Mouse (Mus musculus): ENCODE measurements around the gene Tet2. TPM values are rescaled to one million over a fixed set of nuclear protein-coding genes. Genes with fewer than 3 reads are reported as not detected.
"Not testable (repeated sequence)": the region's sequence is repeated elsewhere in the genome, so short reads cannot be mapped to it uniquely, and the experiment has no call there.

Gene Tet2
- polyA plus RNA-seq, 1 experiment: 24.3 TPM

DNA sequence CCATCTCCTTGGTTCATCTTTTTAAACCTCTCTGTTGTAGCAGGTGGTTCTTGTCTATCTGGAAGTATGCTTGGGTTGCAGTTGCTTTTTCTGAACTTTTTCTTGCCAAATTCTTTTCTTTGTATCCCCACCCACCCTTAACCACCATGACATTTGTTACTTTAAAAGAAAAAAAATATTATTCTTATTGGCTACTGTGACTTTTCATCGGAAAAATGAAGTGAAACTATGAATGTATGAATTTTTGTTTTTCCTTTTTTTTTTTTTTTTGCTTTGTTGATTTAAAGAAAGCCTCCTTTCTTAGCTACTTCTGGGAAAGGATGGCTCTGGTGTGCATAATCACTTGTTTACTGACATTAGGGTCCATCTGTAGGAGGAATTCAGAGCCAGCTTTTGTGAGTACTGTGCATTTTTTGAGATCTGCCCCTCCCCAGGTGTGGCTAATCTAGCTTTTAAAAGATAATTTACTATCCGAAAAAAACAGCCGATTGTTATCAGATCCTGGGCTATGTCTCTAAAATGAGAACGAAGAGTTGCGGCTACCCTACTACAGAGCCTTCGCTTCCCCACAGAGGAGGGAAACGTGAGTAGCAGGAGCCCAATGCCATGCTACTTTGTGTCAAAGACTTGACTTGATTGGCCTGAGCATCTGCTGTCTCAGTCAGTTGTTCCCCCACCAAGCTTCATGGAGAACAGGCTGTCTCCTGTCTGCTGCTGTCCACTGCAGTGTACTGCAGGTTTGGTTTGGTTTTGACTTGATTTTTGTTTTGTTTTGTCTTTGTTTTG, 4.6 kb upstream of the Tet2 start:
- Histone ChIP-seq H3K4me1 (ENCODE audit: control insufficient read depth, insufficient read depth, low read length) (no peaks in the 10 kb centered on the region), H3K4me3 (ENCODE audit: insufficient read depth, low read length) (no peak overlapping the region), H3K27ac (ENCODE audit: insufficient read depth, low read length) (no peak overlapping the region)
- TF ChIP-seq CTCF (IDR thresholded peaks at IDR 0.05; ENCODE audit: borderline replicate concordance, insufficient read depth, low read length): no peak
- no peak for TF ChIP-seq POLR2A (IDR thresholded peaks at IDR 0.05; ENCODE audit: low read depth, low read length)

DNA sequence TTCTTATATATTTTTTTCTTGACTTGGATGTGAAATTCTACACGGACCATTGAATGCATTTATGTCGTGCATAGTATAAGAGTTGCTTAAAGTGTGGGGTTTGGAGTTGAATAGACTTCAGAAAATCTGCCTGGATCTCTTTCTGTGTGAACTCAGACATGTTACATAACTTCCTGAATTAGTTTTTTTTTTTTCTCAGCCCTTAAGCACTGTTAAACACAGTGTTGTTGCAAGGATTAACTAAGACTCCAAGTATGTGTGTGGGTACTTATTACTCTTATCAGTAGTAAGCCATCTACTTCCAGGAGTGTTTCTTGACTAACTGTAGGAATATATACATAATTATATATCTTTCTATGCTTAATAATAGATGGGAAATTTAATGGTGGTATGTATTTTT, 3.7 kb upstream of the Tet2 start:
- Histone ChIP-seq H3K27ac (ENCODE audit: insufficient read depth, low read length) (no peak overlapping the region), H3K4me3 (ENCODE audit: insufficient read depth, low read length) (no peak overlapping the region), H3K4me1 (ENCODE audit: control insufficient read depth, insufficient read depth, low read length) (no peaks in the 10 kb centered on the region)
- TF ChIP-seq POLR2A (IDR thresholded peaks at IDR 0.05; ENCODE audit: low read depth, low read length) (no peak), CTCF (IDR thresholded peaks at IDR 0.05; ENCODE audit: borderline replicate concordance, insufficient read depth, low read length) (no peak)

DNA sequence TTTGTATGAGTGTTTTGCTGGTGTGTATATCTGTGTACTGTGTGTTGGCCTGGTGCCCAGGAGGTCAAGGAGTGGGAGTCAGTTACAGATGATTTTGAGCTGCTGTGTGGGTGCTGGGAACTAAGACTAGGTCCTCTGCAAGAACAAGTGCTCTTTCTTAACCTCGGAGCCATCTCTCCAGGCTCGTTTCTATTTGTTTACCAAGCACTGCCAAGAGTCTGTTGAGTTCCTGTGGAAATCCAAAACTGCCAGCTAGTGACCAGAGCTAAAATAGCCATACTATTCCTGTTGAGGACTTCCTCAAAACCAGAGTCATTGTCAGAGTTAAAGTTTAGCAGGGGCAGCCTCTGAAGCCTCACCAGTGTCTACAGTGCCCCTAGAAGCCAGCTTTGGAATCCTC, 1.9 kb upstream of the Tet2 start:
- Histone ChIP-seq H3K27ac (ENCODE audit: insufficient read depth, low read length) (no peak overlapping the region), H3K4me1 (ENCODE audit: control insufficient read depth, insufficient read depth, low read length) (no peaks in the 10 kb centered on the region), H3K4me3 (ENCODE audit: insufficient read depth, low read length) (no peak overlapping the region)
- no peak for TF ChIP-seq CTCF (IDR thresholded peaks at IDR 0.05; ENCODE audit: borderline replicate concordance, insufficient read depth, low read length)
- no peak for TF ChIP-seq POLR2A (IDR thresholded peaks at IDR 0.05; ENCODE audit: low read depth, low read length)

DNA sequence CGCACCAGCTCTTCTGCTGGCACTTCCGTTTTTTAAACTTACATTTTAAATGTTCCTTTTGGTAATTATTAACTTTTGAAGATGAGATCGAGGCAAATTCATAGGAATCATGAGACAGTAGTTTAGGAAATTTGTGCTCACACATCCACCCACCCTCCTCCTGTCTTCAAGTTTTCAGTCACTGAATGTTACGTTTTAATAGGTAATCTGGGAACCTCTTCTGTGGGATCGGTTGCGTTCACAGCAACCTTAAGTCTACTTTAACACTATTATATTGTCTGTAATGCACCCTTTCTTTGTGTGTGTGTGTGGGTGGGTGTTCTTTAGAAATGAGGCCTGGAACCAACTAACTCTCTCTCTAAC, 346 bp upstream of the Tet2 start:
- TF ChIP-seq POLR2A (IDR thresholded peaks at IDR 0.05; ENCODE audit: low read depth, low read length) (no peak), CTCF (IDR thresholded peaks at IDR 0.05; ENCODE audit: borderline replicate concordance, insufficient read depth, low read length) (no peak)
- H3K4me3 ChIP-seq (ENCODE audit: insufficient read depth, low read length): peak overlapping the region; percentile 47; the same call in 1 of the 2 replicates
- H3K4me1 ChIP-seq (ENCODE audit: control insufficient read depth, insufficient read depth, low read length): no peaks in the 10 kb centered on the region
- peak overlapping the region; percentile 36; the same call in 1 of the 2 replicates for H3K27ac ChIP-seq (ENCODE audit: insufficient read depth, low read length)

- Histone ChIP-seq H3K27ac (ENCODE audit: insufficient read depth, low read length) (peak overlapping the region; percentile 77), H3K4me3 (ENCODE audit: insufficient read depth, low read length) (peak overlapping the region; percentile 82), H3K4me1 (ENCODE audit: control insufficient read depth, insufficient read depth, low read length) (no peaks in the 10 kb centered on the region)
- TF ChIP-seq POLR2A (IDR thresholded peaks at IDR 0.05; ENCODE audit: low read depth, low read length): peak; percentile 90
- TF ChIP-seq CTCF (IDR thresholded peaks at IDR 0.05; ENCODE audit: borderline replicate concordance, insufficient read depth, low read length): no peak
Observed at GRCm38 (mm10) chr3:133544131-133544550, 798 bp downstream of the Tet2 start.

GRCm38 (mm10) chr3:133543101-133544020, 1.6 kb downstream of the Tet2 start:
- Histone ChIP-seq H3K4me1 (ENCODE audit: control insufficient read depth, insufficient read depth, low read length) (no peaks in the 10 kb centered on the region), H3K27ac (ENCODE audit: insufficient read depth, low read length) (peak overlapping the region; percentile 77)

GRCm38 (mm10) chr3:133542084-133542483, 2.9 kb downstream of the Tet2 start:
- Histone ChIP-seq H3K27ac (ENCODE audit: insufficient read depth, low read length) (no peak overlapping the region), H3K4me3 (ENCODE audit: insufficient read depth, low read length) (no peak overlapping the region), H3K4me1 (ENCODE audit: control insufficient read depth, insufficient read depth, low read length) (no peaks in the 10 kb centered on the region)
- TF ChIP-seq POLR2A (IDR thresholded peaks at IDR 0.05; ENCODE audit: low read depth, low read length) (no peak), CTCF (IDR thresholded peaks at IDR 0.05; ENCODE audit: borderline replicate concordance, insufficient read depth, low read length) (no peak)

More at GRCm38 (mm10) chr3:133543101-133544020, 1.6 kb downstream of the Tet2 start:
- peak overlapping the region; percentile 82 for H3K4me3 ChIP-seq (ENCODE audit: insufficient read depth, low read length)
- TF ChIP-seq CTCF (IDR thresholded peaks at IDR 0.05; ENCODE audit: borderline replicate concordance, insufficient read depth, low read length): no peak
- TF ChIP-seq POLR2A (IDR thresholded peaks at IDR 0.05; ENCODE audit: low read depth, low read length): 0 out of 2 replicates have a peak, but pooled peaks have one; percentile 27

DNA sequence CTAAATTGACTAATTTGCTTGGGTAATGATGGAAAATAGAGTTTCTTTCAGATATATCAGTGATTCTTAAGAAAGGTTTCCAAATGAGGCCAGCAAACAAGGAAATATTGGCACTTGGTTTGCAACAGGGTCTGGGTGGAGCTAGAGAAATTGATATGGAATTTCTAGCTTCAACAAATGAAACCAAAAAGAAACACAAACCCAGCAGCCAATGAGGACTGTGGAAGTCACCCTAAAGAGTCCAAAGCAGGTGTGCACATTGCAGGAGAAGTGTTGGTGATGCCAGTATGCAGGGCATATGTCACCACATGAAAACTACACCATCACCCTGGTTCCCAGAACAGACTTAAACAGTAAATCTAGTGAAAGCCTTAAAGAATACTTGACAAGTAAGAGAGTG, 3.9 kb downstream of the Tet2 start:
- H3K4me3 ChIP-seq (ENCODE audit: insufficient read depth, low read length): no peak overlapping the region
- no peak for TF ChIP-seq POLR2A (IDR thresholded peaks at IDR 0.05; ENCODE audit: low read depth, low read length)
- TF ChIP-seq CTCF (IDR thresholded peaks at IDR 0.05; ENCODE audit: borderline replicate concordance, insufficient read depth, low read length): no peak
- no peaks in the 10 kb centered on the region for H3K4me1 ChIP-seq (ENCODE audit: control insufficient read depth, insufficient read depth, low read length)
- no peak overlapping the region for H3K27ac ChIP-seq (ENCODE audit: insufficient read depth, low read length)

DNA sequence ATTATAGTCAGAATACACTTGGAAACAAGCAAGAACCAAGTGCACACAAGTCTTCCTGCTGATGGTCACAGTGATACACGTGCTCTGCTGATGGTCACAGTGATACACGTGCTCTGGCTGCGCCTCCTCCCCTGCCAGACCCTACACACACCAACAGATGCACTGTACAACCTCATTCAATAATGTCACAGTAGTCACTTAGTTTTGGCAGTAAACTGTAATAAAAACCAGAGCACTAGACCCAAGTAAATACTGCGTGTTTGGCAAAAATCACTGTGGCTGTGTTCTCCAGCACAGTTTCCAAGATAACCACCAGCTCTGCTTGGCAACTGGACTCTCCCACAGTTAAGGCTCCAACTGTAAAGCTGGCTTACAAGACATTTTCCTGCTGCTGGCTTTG, 4.9 kb downstream of the Tet2 start:
- no peak overlapping the region for H3K27ac ChIP-seq (ENCODE audit: insufficient read depth, low read length)
- no peaks in the 10 kb centered on the region for H3K4me1 ChIP-seq (ENCODE audit: control insufficient read depth, insufficient read depth, low read length)
- TF ChIP-seq POLR2A (IDR thresholded peaks at IDR 0.05; ENCODE audit: low read depth, low read length) (no peak), CTCF (IDR thresholded peaks at IDR 0.05; ENCODE audit: borderline replicate concordance, insufficient read depth, low read length) (no peak)
- H3K4me3 ChIP-seq (ENCODE audit: insufficient read depth, low read length): no peak overlapping the region

DNA sequence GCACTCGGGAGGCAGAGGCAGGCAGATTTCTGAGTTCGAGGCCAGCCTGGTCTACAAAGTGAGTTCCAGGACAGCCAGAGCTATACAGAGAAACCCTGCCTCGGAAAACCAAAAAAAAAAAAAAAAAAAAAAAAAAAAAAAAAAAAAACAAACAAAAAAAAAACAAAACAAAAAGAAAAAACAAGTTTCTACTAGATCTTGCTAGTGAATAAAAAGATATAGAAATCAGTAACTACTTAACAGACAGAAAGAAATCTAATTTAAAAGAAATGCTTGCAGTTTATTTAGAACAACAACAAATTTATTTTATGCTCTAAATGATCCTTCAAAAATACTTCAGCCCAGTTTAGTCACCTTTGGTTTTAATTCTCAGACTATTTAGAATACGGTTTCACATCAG, 6.4 kb downstream of the Tet2 start:
- not testable (repeated sequence) for H3K4me1 ChIP-seq (ENCODE audit: control insufficient read depth, insufficient read depth, low read length); H3K4me3 ChIP-seq (ENCODE audit: insufficient read depth, low read length); H3K27ac ChIP-seq (ENCODE audit: insufficient read depth, low read length)

All from embryonic fibroblast, embryonic 13.5 days (primary cell).